Mouse (Mus musculus) myocyte (in vitro differentiated cells): ENCODE measurements around the gene Arid1b. TPM values are rescaled to one million over a fixed set of nuclear protein-coding genes. Genes with fewer than 3 reads are reported as not detected.

Source experiments
- H3K27me3 ChIP-seq: one replicate; pipeline ENCODE4 v1.6.1; 2011; ENCODE audit not compliant: control insufficient read depth, insufficient read depth, insufficient read length
- H3K36me3 ChIP-seq: one replicate; pipeline ENCODE4 v1.6.1; 2011; ENCODE audit not compliant: control insufficient read depth, insufficient read depth
- H3K4me2 ChIP-seq: one replicate; pipeline ENCODE4 v1.6.1; 2011; ENCODE audit warnings: low read depth, control low read depth
- H3K4me3 ChIP-seq: one replicate; pipeline ENCODE4 v1.5.1; 2011; ENCODE audit warnings: mild to moderate bottlenecking, control low read depth, moderate library complexity
- H3K79me2 ChIP-seq: one replicate; pipeline ENCODE4 v1.6.1; 2011; ENCODE audit not compliant: control insufficient read depth, insufficient read depth
- H3ac ChIP-seq: one replicate; pipeline ENCODE4 v1.6.1; 2011; ENCODE audit not compliant: control insufficient read depth, insufficient read length
- CEBPB ChIP-seq: IDR thresholded peaks from 2 replicates; pipeline ENCODE4 v1.6.1; 2011; ENCODE audit warnings: mild to moderate bottlenecking, moderate library complexity; ENCODE audit not compliant: poor library complexity, insufficient read depth, severe bottlenecking
- E2F4 ChIP-seq: IDR thresholded peaks from one replicate; pipeline ENCODE4 v1.6.1; 2011; ENCODE audit warnings: mild to moderate bottlenecking, control low read depth, moderate library complexity; ENCODE audit not compliant: insufficient read depth
- MAX ChIP-seq: IDR thresholded peaks from one replicate; pipeline ENCODE4 v1.6.1; 2011; ENCODE audit warnings: low read depth, mild to moderate bottlenecking, control low read depth
- MYOD1 ChIP-seq, 3 experiments: IDR thresholded peaks; one replicate each; pipeline ENCODE4 v1.6.1; 2011; ENCODE audit warnings: control low read depth in 2 of 3, low read depth in 2 of 3, mild to moderate bottlenecking in 2 of 3, moderate library complexity in 1 of 3; ENCODE audit not compliant: insufficient read length in 2 of 3, control insufficient read depth in 1 of 3
- MYOG ChIP-seq, 3 experiments: IDR thresholded peaks; one replicate each; pipeline ENCODE4 v1.6.1; 2011; ENCODE audit warnings: control low read depth in 2 of 3, low read depth in 2 of 3, mild to moderate bottlenecking in 2 of 3; ENCODE audit not compliant: insufficient read length in 2 of 3, control insufficient read depth in 1 of 3, insufficient read depth in 1 of 3
- POLR2A ChIP-seq: IDR thresholded peaks from one replicate; pipeline ENCODE4 v1.6.1; 2011; ENCODE audit warnings: low read depth, mild to moderate bottlenecking, control low read depth, moderate library complexity; ENCODE audit not compliant: insufficient read length
- POLR2AphosphoS2 ChIP-seq: IDR thresholded peaks from one replicate; pipeline ENCODE4 v1.6.1; 2011; ENCODE audit warnings: low read depth, control low read depth; ENCODE audit not compliant: insufficient read length
- REST ChIP-seq: IDR thresholded peaks from one replicate; pipeline ENCODE4 v1.6.1; 2011; ENCODE audit warnings: mild to moderate bottlenecking, control low read depth, moderate library complexity; ENCODE audit not compliant: insufficient read depth, insufficient read length
- SRF ChIP-seq: IDR thresholded peaks from one replicate; pipeline ENCODE4 v1.6.1; 2011; ENCODE audit warnings: low read depth; ENCODE audit not compliant: control insufficient read depth, insufficient read length
- TCF12 ChIP-seq: IDR thresholded peaks from one replicate; pipeline ENCODE4 v1.6.1; 2011; ENCODE audit warnings: mild to moderate bottlenecking, control low read depth; ENCODE audit not compliant: poor library complexity, insufficient read depth, severe bottlenecking
- TCF3 ChIP-seq: IDR thresholded peaks from one replicate; pipeline ENCODE4 v1.6.1; 2011; ENCODE audit warnings: low read depth, control low read depth; ENCODE audit not compliant: insufficient read length
- USF1 ChIP-seq: IDR thresholded peaks from one replicate; pipeline ENCODE4 v1.6.1; 2011; ENCODE audit warnings: low read depth, mild to moderate bottlenecking, control low read depth, moderate library complexity
- polyA plus RNA-seq: library from polyadenylated mRNA; unstranded; fragments of >200 nt; fragmentation: generic; extraction: Trizol; gene quantifications from one replicate; pipeline ENCODE4 v1.2.1, GENCODE M21; 2012; ENCODE audit warnings: missing spikeins

Arid1b gene
- polyA plus RNA-seq, 1 experiment = 10.9 TPM

DNA sequence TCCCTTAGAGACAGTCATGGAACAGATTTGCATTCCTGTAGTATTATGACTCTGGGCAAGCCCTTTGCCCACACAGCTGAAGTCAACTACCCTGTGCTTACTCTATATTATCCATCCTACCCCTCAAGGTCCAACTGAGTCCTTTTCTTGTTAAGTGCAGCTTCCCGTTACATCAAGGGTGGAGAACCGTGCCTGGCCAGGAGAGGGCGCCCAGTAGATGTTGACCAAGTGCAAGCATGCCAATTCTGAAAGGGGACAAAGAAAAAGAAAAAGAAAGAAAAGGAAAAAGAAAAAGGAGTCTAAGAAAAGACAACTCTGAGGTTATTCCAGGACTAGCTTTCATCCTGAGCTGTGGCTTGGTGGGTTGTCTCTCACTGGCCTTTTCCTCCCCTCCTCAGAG, 258.3 kb downstream of the Arid1b start:
- no peaks in the 10 kb centered on the region for H3K79me2 ChIP-seq

DNA sequence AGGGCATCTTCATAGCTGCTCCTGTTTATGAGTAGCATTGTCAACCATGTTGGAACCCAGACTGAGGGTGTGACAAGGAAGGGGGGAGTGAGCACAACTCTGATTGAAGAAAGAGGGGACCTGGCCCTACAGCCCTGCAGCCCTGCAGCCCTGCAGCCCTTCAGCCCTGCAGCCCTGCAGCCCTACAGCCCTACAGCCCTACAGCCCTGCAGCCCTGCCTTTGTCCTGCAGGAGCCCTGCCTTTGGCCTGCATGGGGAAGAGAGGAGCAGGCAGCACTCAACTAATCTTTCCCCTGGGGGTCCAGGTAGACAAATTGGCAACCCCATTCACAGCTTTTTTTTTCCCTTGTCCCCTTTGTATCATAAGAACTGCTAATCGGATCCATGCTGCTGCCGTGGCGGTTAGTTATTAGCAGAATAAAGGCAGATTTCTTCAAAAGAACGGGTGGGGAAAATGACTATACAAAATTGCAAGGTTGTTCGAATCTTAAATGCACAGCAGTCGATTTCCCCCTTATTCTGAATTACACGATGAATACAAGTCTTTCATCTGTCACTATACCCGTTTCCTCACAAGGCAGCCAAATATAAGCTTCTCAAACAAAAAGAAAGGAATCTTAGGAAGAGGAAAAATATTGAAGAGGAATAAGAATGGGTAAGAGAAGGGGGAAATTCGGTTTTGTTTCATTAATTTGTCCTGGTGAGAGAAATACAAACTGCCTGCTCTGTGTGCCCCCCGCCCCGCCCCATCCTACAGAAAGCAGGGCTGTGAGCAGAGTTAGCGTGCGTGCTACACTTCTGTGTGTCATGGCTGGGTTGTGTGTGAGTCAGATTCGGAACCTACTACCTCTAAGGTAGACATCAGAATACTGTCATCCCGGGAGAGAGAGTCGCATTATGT, 260.8 kb downstream of the Arid1b start:
- Histone ChIP-seq H3K36me3 (no peaks in the 10 kb centered on the region), H3ac (no peak overlapping the region), H3K4me3 (no peak overlapping the region), H3K27me3 (no peaks in the 10 kb centered on the region), H3K79me2 (no peaks in the 10 kb centered on the region), H3K4me2 (no peak overlapping the region)
- TF ChIP-seq CEBPB (no peak), TCF12 (no peak), SRF (no peak), MAX (no peak), E2F4 (no peak), POLR2A (no peak), TCF3 (no peak), USF1 (no peak), MYOD1 (IDR thresholded peaks at IDR 0.05; ENCODE audit: control insufficient read depth in 1 of 3, insufficient read length in 2 of 3, low read depth in 2 of 3) (no peak), MYOG (IDR thresholded peaks at IDR 0.05; ENCODE audit: control insufficient read depth in 1 of 3, insufficient read depth in 1 of 3, insufficient read length in 2 of 3, low read depth in 2 of 3) (no peak), POLR2AphosphoS2 (no peak), REST (no peak)

More for the DNA sequence above, 258.3 kb downstream of the Arid1b start:
- no peaks in the 10 kb centered on the region for H3K36me3 ChIP-seq
- no peak overlapping the region for H3K4me3 ChIP-seq
- no peaks in the 10 kb centered on the region for H3K27me3 ChIP-seq
- no peak for TF ChIP-seq MYOG (IDR thresholded peaks at IDR 0.05; ENCODE audit: control insufficient read depth in 1 of 3, insufficient read depth in 1 of 3, insufficient read length in 2 of 3, low read depth in 2 of 3)
- TF ChIP-seq MYOD1 (IDR thresholded peaks at IDR 0.05; ENCODE audit: control insufficient read depth in 1 of 3, insufficient read length in 2 of 3, low read depth in 2 of 3) = no peak
- TF ChIP-seq POLR2A = no peak
- no peak for TF ChIP-seq USF1
- TF ChIP-seq SRF = no peak
- no peak for TF ChIP-seq TCF12
- TF ChIP-seq TCF3 = no peak
- no peak for TF ChIP-seq REST
- TF ChIP-seq CEBPB = no peak
- TF ChIP-seq E2F4 = no peak
- TF ChIP-seq MAX = no peak
- TF ChIP-seq POLR2AphosphoS2 = no peak
- H3ac ChIP-seq = no peak overlapping the region
- H3K4me2 ChIP-seq = no peak overlapping the region

DNA sequence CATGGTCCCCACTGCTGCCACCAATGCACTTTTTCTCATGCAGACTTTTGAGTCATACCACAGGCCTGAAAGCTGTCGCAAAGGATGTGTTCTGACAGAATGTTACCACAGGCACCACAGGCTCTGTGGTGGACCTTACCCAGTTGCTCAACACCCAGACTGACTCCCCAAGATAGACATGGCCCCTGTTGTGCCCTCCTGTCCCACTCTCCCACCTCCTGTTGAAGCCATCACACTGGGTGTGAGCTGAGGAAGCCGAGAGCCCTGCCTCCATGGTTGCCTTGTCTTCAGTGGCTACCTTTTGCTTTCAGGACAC, 261.4 kb downstream of the Arid1b start:
- Histone ChIP-seq H3K4me2 (no peak overlapping the region), H3K4me3 (no peak overlapping the region), H3ac (no peak overlapping the region), H3K79me2 (no peaks in the 10 kb centered on the region), H3K36me3 (no peaks in the 10 kb centered on the region), H3K27me3 (no peaks in the 10 kb centered on the region)
- TF ChIP-seq MAX (no peak), POLR2AphosphoS2 (no peak), TCF3 (no peak), USF1 (no peak), MYOD1 (IDR thresholded peaks at IDR 0.05; ENCODE audit: control insufficient read depth in 1 of 3, insufficient read length in 2 of 3, low read depth in 2 of 3) (no peak), REST (no peak), MYOG (IDR thresholded peaks at IDR 0.05; ENCODE audit: control insufficient read depth in 1 of 3, insufficient read depth in 1 of 3, insufficient read length in 2 of 3, low read depth in 2 of 3) (no peak), TCF12 (no peak), E2F4 (no peak), POLR2A (no peak), SRF (no peak), CEBPB (no peak)

DNA sequence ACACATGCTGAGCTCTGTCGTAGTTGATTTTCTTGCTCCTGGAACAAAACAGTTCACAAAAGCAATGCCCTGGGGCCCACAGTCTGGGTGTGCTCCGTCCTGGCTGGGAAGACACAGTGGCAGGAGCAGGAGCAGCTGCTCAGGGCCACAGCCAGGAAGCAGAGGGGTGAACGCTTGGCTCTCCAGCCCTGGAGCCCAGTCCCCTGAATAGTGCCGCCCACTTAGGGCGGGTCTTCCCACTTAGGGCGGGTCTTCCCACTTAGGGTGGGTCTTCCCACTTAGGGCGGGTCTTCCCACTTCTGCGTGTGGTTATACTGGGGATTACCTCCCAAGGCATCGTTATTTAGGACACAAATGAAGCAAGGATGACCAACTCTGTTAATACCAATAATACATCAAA, 264.8 kb downstream of the Arid1b start:
- no peak overlapping the region for H3K4me2 ChIP-seq
- no peaks in the 10 kb centered on the region for H3K36me3 ChIP-seq
- no peak overlapping the region for H3K4me3 ChIP-seq
- H3K79me2 ChIP-seq = no peaks in the 10 kb centered on the region
- TF ChIP-seq MAX (no peak), E2F4 (no peak), MYOD1 (IDR thresholded peaks at IDR 0.05; ENCODE audit: control insufficient read depth in 1 of 3, insufficient read length in 2 of 3, low read depth in 2 of 3) (peak in 2 of 3 experiments; percentile 19 to 65), MYOG (IDR thresholded peaks at IDR 0.05; ENCODE audit: control insufficient read depth in 1 of 3, insufficient read depth in 1 of 3, insufficient read length in 2 of 3, low read depth in 2 of 3) (peak in 1 of 3 experiments; percentile 48)
- no peak overlapping the region for H3ac ChIP-seq
- no peaks in the 10 kb centered on the region for H3K27me3 ChIP-seq

DNA sequence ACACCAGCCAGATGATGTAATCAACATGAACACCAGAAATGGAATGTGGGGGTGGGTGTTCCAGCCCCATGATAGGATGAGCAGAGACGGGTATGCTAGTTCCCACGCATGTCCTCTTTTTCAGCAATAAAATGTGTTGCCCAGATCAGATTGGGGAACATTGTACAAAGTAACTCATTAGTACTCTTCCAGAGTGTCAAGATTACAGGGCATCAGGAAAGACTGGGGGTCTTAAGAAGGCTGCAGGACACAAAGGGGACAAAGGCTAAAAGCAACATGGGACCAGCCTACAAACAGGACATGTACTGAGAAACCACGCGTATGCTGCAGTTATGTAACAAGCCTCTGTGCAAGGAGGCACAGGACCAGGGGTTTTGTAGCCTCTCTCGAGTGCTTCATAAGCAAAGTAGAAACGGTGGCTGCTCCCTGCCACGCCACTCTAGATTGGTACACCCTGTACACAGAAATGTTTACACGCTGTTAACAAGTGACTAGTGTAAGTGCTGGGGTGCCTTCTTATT, 267.1 kb downstream of the Arid1b start:
- H3K36me3 ChIP-seq = no peaks in the 10 kb centered on the region
- H3K4me2 ChIP-seq = no peak overlapping the region
- H3K27me3 ChIP-seq = no peaks in the 10 kb centered on the region
- TF ChIP-seq REST (no peak), E2F4 (no peak), USF1 (no peak), TCF12 (no peak), POLR2A (no peak), TCF3 (no peak), SRF (no peak), MAX (no peak), POLR2AphosphoS2 (no peak), MYOG (IDR thresholded peaks at IDR 0.05; ENCODE audit: control insufficient read depth in 1 of 3, insufficient read depth in 1 of 3, insufficient read length in 2 of 3, low read depth in 2 of 3) (no peak), CEBPB (no peak), MYOD1 (IDR thresholded peaks at IDR 0.05; ENCODE audit: control insufficient read depth in 1 of 3, insufficient read length in 2 of 3, low read depth in 2 of 3) (no peak)
- H3K4me3 ChIP-seq = no peak overlapping the region
- H3ac ChIP-seq = no peak overlapping the region
- no peaks in the 10 kb centered on the region for H3K79me2 ChIP-seq
